Comparison of ENCODE assay signal across 15 mouse cellular contexts in genomic region chr19:25187681-25188080, GRCm38 (mm10). TPM values are rescaled to one million over a fixed set of nuclear protein-coding genes. Genes with fewer than 3 reads are reported as not detected.
DNase-seq lines count a peak whose midpoint lies in the region; ATAC-seq and TF ChIP-seq lines count a peak whose summit lies in the region.
"Had no signal": no experiment of that assay in that cellular context is flagged by ENCODE, and none has a peak within 500 bp of the region (broad histone marks: within the 10 kb centered on the region; RNA-seq: fewer than 3 reads in every experiment).

No protein-coding gene starts in this region.

- peak; percentile 12 for DNase-seq in layer of hippocampus, adult 11-12 months (ENCODE audit: low spot score)
- no peak for DNase-seq in layer of hippocampus, postnatal 10 days (ENCODE audit: low spot score in 2 of 2)
- no peak for DNase-seq in G1E (ENCODE audit: low spot score)
- peak; percentile 64 for DNase-seq in kidney, postnatal 14 days
- DNase-seq in cerebellum, adult 9-10 months, result no peak
- no peak for DNase-seq in forebrain, embryonic 11.5 days (ENCODE audit: low spot score)
- DNase-seq: cerebellum, postnatal 10 days; gastrocnemius, postnatal 36 days; spleen, adult 18-20 months; thymus, postnatal 4 days had no signal

- H3K27me3 ChIP-seq in G1E (ENCODE audit: insufficient read depth, low read length), result no peaks in the 10 kb centered on the region
- no peaks in the 10 kb centered on the region for H3K27me3 ChIP-seq in embryonic facial prominence, embryonic 13.5 days
- H3K27me3 ChIP-seq in intestine, postnatal 0 days (replicated peaks; ENCODE audit: control insufficient read depth, insufficient read depth, low read length), result no peaks in the 10 kb centered on the region
- no peaks in the 10 kb centered on the region for H3K27me3 ChIP-seq in forebrain, embryonic 11.5 days (ENCODE audit: control insufficient read depth, insufficient read depth, low read length)

- no peak overlapping the region for H3K27ac ChIP-seq in embryonic facial prominence, embryonic 13.5 days
- no peak overlapping the region for H3K27ac ChIP-seq in intestine, postnatal 0 days (ENCODE audit: low read depth, low read length)
- H3K27ac ChIP-seq in forebrain, embryonic 11.5 days (ENCODE audit: low read depth, low read length), result no peak overlapping the region
- H3K27ac ChIP-seq: forebrain, embryonic 10.5 days; hindbrain, embryonic 10.5 days had no signal

- peak overlapping the region; percentile 30; the same call in 1 of the 2 replicates for H3K4me3 ChIP-seq in G1E (ENCODE audit: low read depth, low read length)
- H3K4me3 ChIP-seq in embryonic facial prominence, embryonic 13.5 days, result no peak overlapping the region
- H3K4me3 ChIP-seq in intestine, postnatal 0 days (ENCODE audit: low read depth, low read length), result no peak overlapping the region
- no peak overlapping the region for H3K4me3 ChIP-seq in forebrain, embryonic 11.5 days (ENCODE audit: low read depth, low read length)
- H3K4me3 ChIP-seq: forebrain, embryonic 10.5 days; hindbrain, embryonic 10.5 days had no signal

- 69% methylated on average over 18 of the region's 18 CpGs for WGBS in embryonic facial prominence, embryonic 13.5 days
- WGBS in intestine, postnatal 0 days, result 70% methylated on average over 18 of the region's 18 CpGs
- 84% methylated on average over 18 of the region's 18 CpGs for WGBS in forebrain, embryonic 11.5 days

- H3K9me3 ChIP-seq in G1E (replicated peaks), result peaks cover 71% of the 10 kb centered on the region
- no peaks in the 10 kb centered on the region for H3K9me3 ChIP-seq in embryonic facial prominence, embryonic 13.5 days
- H3K9me3 ChIP-seq in intestine, postnatal 0 days (ENCODE audit: control insufficient read depth), result no peaks in the 10 kb centered on the region
- H3K9me3 ChIP-seq in forebrain, embryonic 11.5 days (ENCODE audit: control insufficient read depth, low read length), result no peaks in the 10 kb centered on the region
- H3K9me3 ChIP-seq: forebrain, embryonic 10.5 days; hindbrain, embryonic 10.5 days had no signal

- H3K4me2 ChIP-seq in embryonic facial prominence, embryonic 13.5 days, result peak overlapping the region; percentile 20; the same call in 1 of the 2 replicates
- H3K4me2 ChIP-seq in intestine, postnatal 0 days (replicated peaks; ENCODE audit: low read depth), result no peak overlapping the region
- no peak overlapping the region for H3K4me2 ChIP-seq in forebrain, embryonic 11.5 days (ENCODE audit: low read depth, low read length, severe bottlenecking)

- no peaks in the 10 kb centered on the region for H3K36me3 ChIP-seq in G1E (replicated peaks)
- no peaks in the 10 kb centered on the region for H3K36me3 ChIP-seq in embryonic facial prominence, embryonic 13.5 days
- peaks cover 5% of the 10 kb centered on the region for H3K36me3 ChIP-seq in intestine, postnatal 0 days (ENCODE audit: control insufficient read depth, insufficient read depth)
- H3K36me3 ChIP-seq in forebrain, embryonic 11.5 days (ENCODE audit: control insufficient read depth, insufficient read depth, low read length), result no peaks in the 10 kb centered on the region
- H3K36me3 ChIP-seq: forebrain, embryonic 10.5 days; hindbrain, embryonic 10.5 days had no signal

- H3K9ac ChIP-seq in embryonic facial prominence, embryonic 13.5 days, result no peak overlapping the region
- no peak overlapping the region for H3K9ac ChIP-seq in intestine, postnatal 0 days (ENCODE audit: low read depth, low read length)
- no peak overlapping the region for H3K9ac ChIP-seq in forebrain, embryonic 11.5 days (ENCODE audit: low read length)

- H3K4me1 ChIP-seq in G1E (ENCODE audit: insufficient read depth, low read depth, low read length), result no peaks in the 10 kb centered on the region
- peaks cover 14% of the 10 kb centered on the region for H3K4me1 ChIP-seq in embryonic facial prominence, embryonic 13.5 days
- no peaks in the 10 kb centered on the region for H3K4me1 ChIP-seq in intestine, postnatal 0 days (replicated peaks; ENCODE audit: control insufficient read depth, insufficient read depth, low read length)
- no peaks in the 10 kb centered on the region for H3K4me1 ChIP-seq in forebrain, embryonic 11.5 days (replicated peaks; ENCODE audit: control insufficient read depth, insufficient read depth, low read length)

- TF ChIP-seq CTCF in G1E (IDR thresholded peaks at IDR 0.05; ENCODE audit: low read depth, low read length), result no peak
- no peak for TF ChIP-seq CTCF in intestine, postnatal 0 days (IDR thresholded peaks at IDR 0.05; ENCODE audit: low read depth)

- ATAC-seq in G1E (ENCODE audit: extremely low read depth, insufficient number of reproducible peaks, low FRiP score, poor library complexity, severe bottlenecking), result no peak
- no peak for ATAC-seq in embryonic facial prominence, embryonic 13.5 days (ENCODE audit: insufficient number of reproducible peaks, insufficient read depth, low FRiP score, low TSS enrichment, low read depth)
- no peak for ATAC-seq in intestine, postnatal 0 days
- no peak for ATAC-seq in forebrain, embryonic 11.5 days (replicated peaks; ENCODE audit: low FRiP score)

RNA-seq across cellular contexts. Expression of gene Kank1, which starts 49.1 kb away (rescaled TPM):
- total RNA-seq in layer of hippocampus, postnatal 10 days (2021), result 10 to 100 TPM; 28.4 to 29.5 TPM
- total RNA-seq in G1E (2014; fragmentation: Nextera tagmentation) (not detected in 2 replicates), G1E (2017) (0.22 TPM in 1 of 2 replicates, not detected in the other)
- not detected in 2 replicates for polyA plus RNA-seq in G1E (2012)
- polyA plus RNA-seq in embryonic facial prominence, embryonic 13.5 days (2015; fragmentation: Nextera tagmentation; extraction: Ambion mirVana), result 22.0 and 23.0 TPM in 2 replicates
- 6.0 and 6.9 TPM in 2 replicates for polyA plus RNA-seq in intestine, postnatal 0 days (2015; fragmentation: Nextera tagmentation; extraction: Ambion mirVana)
- 9.6 and 15.3 TPM in 2 replicates for polyA plus RNA-seq in forebrain, embryonic 11.5 days (2014; fragmentation: Nextera tagmentation; extraction: Ambion mirVana)
- total RNA-seq: megakaryocyte progenitor cell, adult 5-6 weeks had no signal

Comparison
In these comparisons a context has a peak if more than half of its experiments do, and no peak if none do; other contexts are left out.
1. DNase-seq: peak in layer of hippocampus, adult 11-12 months (single experiment) and kidney, postnatal 14 days (single experiment); none in layer of hippocampus, postnatal 10 days (0 of 2), G1E (single experiment), cerebellum, adult 9-10 months (single experiment) and forebrain, embryonic 11.5 days (single experiment).